Mouse (Mus musculus): Measurements from ENCODE around the gene Lpar1. TPM values are rescaled to one million over a fixed set of nuclear protein-coding genes. Genes with fewer than 3 reads are reported as not detected.

Gene Lpar1
- polyA plus RNA-seq, 2 experiments, result 0.99 to 2.5 TPM

DNA sequence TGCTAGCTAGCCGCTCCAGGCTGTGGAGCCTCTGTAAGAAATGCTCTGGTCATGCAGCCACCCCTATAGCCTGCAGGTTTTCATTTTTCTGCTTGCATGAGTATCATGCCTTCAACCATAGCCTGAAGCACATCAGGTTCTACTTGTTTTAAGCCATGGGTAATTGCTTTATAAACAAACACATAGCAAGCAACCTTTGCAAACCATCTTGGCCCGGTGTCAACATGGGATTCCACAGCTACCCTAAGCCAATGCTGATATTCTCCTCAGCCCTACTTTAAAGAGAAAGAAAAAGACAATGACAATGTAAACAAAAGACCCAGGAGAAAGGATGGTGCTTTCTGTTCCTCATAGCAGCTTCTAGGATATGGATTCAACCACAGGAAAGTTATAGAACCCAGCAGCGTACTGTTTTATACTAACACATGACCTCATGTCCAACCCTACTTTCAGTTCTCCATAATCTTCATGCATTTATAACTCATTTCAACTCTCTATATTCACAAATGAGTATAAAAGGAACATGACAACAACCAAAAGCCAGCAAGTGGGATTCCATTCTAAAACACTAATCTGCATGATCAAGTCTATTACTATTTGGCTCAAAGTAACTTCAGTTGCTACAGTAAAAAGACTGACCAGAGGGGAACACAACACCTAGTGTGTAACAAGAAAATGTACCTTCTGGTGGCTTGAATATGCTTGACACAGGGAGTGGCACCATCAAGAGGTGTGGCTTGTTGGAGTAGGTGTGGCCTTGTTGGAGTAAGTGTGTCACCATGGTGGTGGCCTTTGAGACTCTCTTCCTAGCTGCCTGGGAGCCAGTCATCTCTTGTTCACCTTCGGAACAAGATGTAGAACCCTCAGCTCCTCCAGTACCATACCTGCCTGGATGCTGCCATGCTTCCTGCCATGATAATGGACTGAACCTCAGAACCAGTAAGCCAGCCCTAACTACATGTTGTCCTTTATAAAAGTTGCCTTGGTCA is 46.9 kb downstream of the Lpar1 start:
- ATAC-seq (ENCODE audit: insufficient read depth) (no peak), DNase-seq (ENCODE audit: low read depth in 3 of 3, low spot score in 3 of 3) (no peak)
- Histone ChIP-seq H3K4me3 (ENCODE audit: insufficient read depth in 1 of 2, low read depth in 2 of 2, low read length in 2 of 2) (no peak overlapping the region), H3K9me3 (ENCODE audit: control insufficient read depth, low read length) (no peaks in the 10 kb centered on the region), H3K27me3 (ENCODE audit: control insufficient read depth, insufficient read depth, low read length) (no peaks in the 10 kb centered on the region), H3K9ac (replicated peaks) (no peak overlapping the region), H3K4me1 (replicated peaks; ENCODE audit: control insufficient read depth in 2 of 2, insufficient read depth in 2 of 2, low read length in 1 of 2) (no peaks in the 10 kb centered on the region), H3K36me3 (replicated peaks; ENCODE audit: control insufficient read depth, insufficient read depth, low read depth) (no peaks in the 10 kb centered on the region), H3K4me2 (ENCODE audit: low read depth) (no peak overlapping the region), H3K27ac (no peak overlapping the region)
- 75% methylated on average over 4 of the region's 4 CpGs for WGBS (ENCODE audit: insufficient replicate concordance)
- TF ChIP-seq EP300 (IDR thresholded peaks at IDR 0.05; ENCODE audit: low read depth) (no peak), CTCF (IDR thresholded peaks at IDR 0.05; ENCODE audit: low read depth) (no peak)

DNA sequence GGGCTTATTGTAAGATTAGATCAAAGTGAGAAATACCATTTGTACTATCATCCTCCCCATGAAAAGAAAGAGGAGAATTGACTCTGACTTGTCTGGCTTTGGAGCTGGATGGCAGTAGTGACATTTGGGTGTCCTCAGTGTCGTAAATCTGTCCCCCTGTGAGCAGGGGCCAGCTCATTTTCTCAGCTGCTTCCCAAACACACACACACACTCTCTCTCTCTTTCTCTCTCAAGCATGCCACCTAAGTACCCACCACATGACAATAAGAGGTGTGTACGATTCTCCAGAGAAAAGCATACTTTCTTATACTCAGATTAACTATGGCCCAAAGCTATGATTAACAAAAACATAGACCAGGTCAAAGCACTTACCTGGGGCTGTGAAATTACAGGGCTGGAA is 49.4 kb downstream of the Lpar1 start:
- Histone ChIP-seq H3K4me1 (replicated peaks; ENCODE audit: control insufficient read depth in 2 of 2, insufficient read depth in 2 of 2, low read length in 1 of 2) (no peaks in the 10 kb centered on the region), H3K27ac (no peak overlapping the region), H3K4me2 (ENCODE audit: low read depth) (no peak overlapping the region), H3K9me3 (ENCODE audit: control insufficient read depth, low read length) (no peaks in the 10 kb centered on the region), H3K9ac (replicated peaks) (no peak overlapping the region), H3K27me3 (ENCODE audit: control insufficient read depth, insufficient read depth, low read length) (no peaks in the 10 kb centered on the region), H3K4me3 (ENCODE audit: insufficient read depth in 1 of 2, low read depth in 2 of 2, low read length in 2 of 2) (no peak overlapping the region), H3K36me3 (replicated peaks; ENCODE audit: control insufficient read depth, insufficient read depth, low read depth) (no peaks in the 10 kb centered on the region)
- TF ChIP-seq CTCF (IDR thresholded peaks at IDR 0.05; ENCODE audit: low read depth) (no peak), EP300 (IDR thresholded peaks at IDR 0.05; ENCODE audit: low read depth) (no peak)
- WGBS (ENCODE audit: insufficient replicate concordance), result 70% methylated on average over 2 of the region's 2 CpGs
- ATAC-seq (ENCODE audit: insufficient read depth), result no peak
- no peak for DNase-seq (ENCODE audit: low read depth in 3 of 3, low spot score in 3 of 3)

DNA sequence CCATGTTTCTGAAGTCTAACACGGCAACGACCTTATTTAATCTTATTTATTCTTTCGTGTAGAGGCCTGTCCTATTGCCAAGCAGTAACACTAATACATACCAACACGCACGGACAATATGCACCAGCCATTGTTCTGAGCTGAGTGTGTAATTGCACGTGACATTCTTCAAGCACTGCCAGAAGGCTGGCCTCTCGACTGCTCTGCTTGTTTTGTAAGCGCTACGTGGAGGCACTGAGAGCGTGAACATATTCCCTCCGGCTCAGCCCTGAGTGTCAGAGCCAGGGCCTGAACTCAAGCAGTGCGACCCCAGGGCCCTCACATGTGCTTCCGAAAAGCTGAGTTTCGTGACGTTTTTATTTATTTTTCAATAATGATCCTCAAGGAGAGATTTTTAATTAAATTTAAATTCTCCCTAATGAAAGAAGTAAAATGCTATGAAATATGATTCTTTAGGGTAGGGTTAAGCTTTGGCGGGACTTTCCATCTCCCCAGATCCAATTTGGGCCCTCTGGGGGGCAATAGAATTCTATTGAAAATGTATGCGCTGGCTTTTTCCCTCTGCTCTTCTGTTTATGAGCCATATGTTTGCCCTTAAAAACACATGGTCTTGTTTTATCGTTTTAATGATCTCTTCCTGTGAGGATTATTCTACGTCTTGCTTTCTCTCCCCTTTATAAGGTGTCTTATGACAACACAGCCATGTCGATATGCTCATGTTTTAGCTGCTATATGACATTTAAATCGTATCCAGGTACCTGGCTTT is 52.5 kb downstream of the Lpar1 start:
- Histone ChIP-seq H3K9ac (replicated peaks) (no peak overlapping the region), H3K4me3 (ENCODE audit: insufficient read depth in 1 of 2, low read depth in 2 of 2, low read length in 2 of 2) (no peak overlapping the region), H3K27ac (no peak overlapping the region), H3K9me3 (ENCODE audit: control insufficient read depth, low read length) (no peaks in the 10 kb centered on the region), H3K27me3 (ENCODE audit: control insufficient read depth, insufficient read depth, low read length) (no peaks in the 10 kb centered on the region), H3K4me2 (ENCODE audit: low read depth) (no peak overlapping the region), H3K4me1 (replicated peaks; ENCODE audit: control insufficient read depth in 2 of 2, insufficient read depth in 2 of 2, low read length in 1 of 2) (no peaks in the 10 kb centered on the region), H3K36me3 (replicated peaks; ENCODE audit: control insufficient read depth, insufficient read depth, low read depth) (no peaks in the 10 kb centered on the region)
- DNase-seq (ENCODE audit: low read depth in 3 of 3, low spot score in 3 of 3), result no peak
- no peak for ATAC-seq (ENCODE audit: insufficient read depth)
- no peak for TF ChIP-seq CTCF (IDR thresholded peaks at IDR 0.05; ENCODE audit: low read depth)
- TF ChIP-seq EP300 (IDR thresholded peaks at IDR 0.05; ENCODE audit: low read depth), result no peak
- WGBS (ENCODE audit: insufficient replicate concordance), result 73% methylated on average over 21 of the region's 21 CpGs

DNA sequence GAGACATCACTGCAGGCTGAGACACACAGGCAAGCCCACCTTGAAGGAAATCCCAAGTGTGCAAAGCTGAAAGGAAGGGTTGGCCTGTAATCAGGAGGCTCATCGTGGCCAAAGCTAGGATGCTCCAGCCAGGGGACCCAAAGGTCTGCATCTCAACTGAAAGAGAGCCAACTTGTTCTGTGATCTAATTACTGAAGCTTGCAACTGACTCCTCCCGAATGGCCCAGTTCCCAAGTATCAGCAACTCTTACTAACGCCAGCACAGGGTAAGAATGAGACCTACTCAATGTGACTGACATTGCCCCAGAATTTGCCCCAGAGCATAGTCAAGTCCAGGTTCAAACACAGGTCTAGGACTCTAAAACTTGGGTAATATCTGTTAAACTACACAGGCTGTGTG is 53.9 kb downstream of the Lpar1 start:
- Histone ChIP-seq H3K9me3 (ENCODE audit: control insufficient read depth, low read length) (no peaks in the 10 kb centered on the region), H3K4me3 (ENCODE audit: insufficient read depth in 1 of 2, low read depth in 2 of 2, low read length in 2 of 2) (no peak overlapping the region), H3K27me3 (ENCODE audit: control insufficient read depth, insufficient read depth, low read length) (no peaks in the 10 kb centered on the region), H3K4me2 (ENCODE audit: low read depth) (no peak overlapping the region), H3K4me1 (replicated peaks; ENCODE audit: control insufficient read depth in 2 of 2, insufficient read depth in 2 of 2, low read length in 1 of 2) (no peaks in the 10 kb centered on the region), H3K9ac (replicated peaks) (no peak overlapping the region), H3K27ac (no peak overlapping the region), H3K36me3 (replicated peaks; ENCODE audit: control insufficient read depth, insufficient read depth, low read depth) (no peaks in the 10 kb centered on the region)
- ATAC-seq (ENCODE audit: insufficient read depth) (no peak), DNase-seq (ENCODE audit: low read depth in 3 of 3, low spot score in 3 of 3) (no peak)
- no peak for TF ChIP-seq EP300 (IDR thresholded peaks at IDR 0.05; ENCODE audit: low read depth)
- no peak for TF ChIP-seq CTCF (IDR thresholded peaks at IDR 0.05; ENCODE audit: low read depth)
- WGBS (ENCODE audit: insufficient replicate concordance), result 63% methylated on average over 3 of the region's 3 CpGs

DNA sequence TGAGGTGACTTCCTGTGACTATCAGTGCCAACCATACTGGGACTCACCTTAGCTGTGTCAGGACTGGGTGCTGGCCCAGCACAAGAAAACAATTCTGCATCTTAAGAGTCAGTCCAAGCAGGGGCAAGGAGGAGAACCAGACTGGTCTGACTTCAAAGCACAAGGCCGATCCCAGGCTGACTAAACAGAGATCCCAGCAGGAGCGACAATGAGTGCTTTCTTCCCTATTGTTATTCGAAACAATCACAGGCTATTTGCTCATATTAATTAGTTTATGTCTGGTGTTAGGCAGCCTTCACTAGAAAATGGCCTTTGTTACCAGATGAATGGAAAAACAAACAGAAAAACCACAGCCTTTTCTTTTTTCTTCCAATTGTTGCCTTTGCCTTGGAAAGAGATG is 54.5 kb downstream of the Lpar1 start:
- Histone ChIP-seq H3K4me2 (ENCODE audit: low read depth) (no peak overlapping the region), H3K9ac (replicated peaks) (no peak overlapping the region), H3K4me3 (ENCODE audit: insufficient read depth in 1 of 2, low read depth in 2 of 2, low read length in 2 of 2) (no peak overlapping the region), H3K4me1 (replicated peaks; ENCODE audit: control insufficient read depth in 2 of 2, insufficient read depth in 2 of 2, low read length in 1 of 2) (no peaks in the 10 kb centered on the region), H3K9me3 (ENCODE audit: control insufficient read depth, low read length) (no peaks in the 10 kb centered on the region), H3K27me3 (ENCODE audit: control insufficient read depth, insufficient read depth, low read length) (no peaks in the 10 kb centered on the region), H3K27ac (no peak overlapping the region), H3K36me3 (replicated peaks; ENCODE audit: control insufficient read depth, insufficient read depth, low read depth) (no peaks in the 10 kb centered on the region)
- no peak for TF ChIP-seq CTCF (IDR thresholded peaks at IDR 0.05; ENCODE audit: low read depth)
- ATAC-seq (ENCODE audit: insufficient read depth), result no peak
- 47% methylated on average over 3 of the region's 3 CpGs for WGBS (ENCODE audit: insufficient replicate concordance)
- no peak for DNase-seq (ENCODE audit: low read depth in 3 of 3, low spot score in 3 of 3)
